Mouse (Mus musculus) inflammation-experienced regulatory T-cells (primary cell): ENCODE data around the gene Cldn18. TPM values are rescaled to one million over a fixed set of nuclear protein-coding genes. Genes with fewer than 3 reads are reported as not detected.

Experiments used
- polyA plus RNA-seq, 2 experiments: library from polyadenylated mRNA; unstranded; fragments of 100-300 nt; shearing (Covaris generic); gene quantifications; one replicate each; pipeline ENCODE4 v1.2.1; 2017

Gene Cldn18
- not detected for polyA plus RNA-seq

GRCm38 (mm10) chr9:99717134-99717533 is at the start of gene Cldn18:
Gene Cldn18 (minus strand): TSS chr9:99717267.

Other genes starting within 250 kb of the Cldn18 start
- 10 to 100 TPM; 28.1 to 31.3 TPM for gene Armc8, start 148.4 kb downstream of the Cldn18 start, polyA plus RNA-seq
- 10 to 100 TPM; 32.5 to 49.4 TPM for gene Dbr1, start 141.5 kb downstream of the Cldn18 start, polyA plus RNA-seq
- not detected for gene A4gnt, start 104.8 kb downstream of the Cldn18 start, polyA plus RNA-seq
- under 1 TPM; 0.06 to 0.36 TPM for gene Dzip1l, start 87.8 kb downstream of the Cldn18 start, polyA plus RNA-seq
- under 1 TPM; 0.33 to 0.45 TPM for gene Sox14, start 158.9 kb upstream of the Cldn18 start, polyA plus RNA-seq